Mouse (Mus musculus) ES-Bruce4 (cell line): Measurements from ENCODE around the gene Coro1a.

Experiments used
- EP300 ChIP-seq: IDR thresholded peaks from 2 replicates; pipeline ENCODE4 v1.6.1; 2011; ENCODE audit warnings: low read depth, low read length; ENCODE audit not compliant: insufficient read depth
- POLR2A ChIP-seq: IDR thresholded peaks from one replicate; pipeline ENCODE4 v1.8.1; 2011; ENCODE audit warnings: low read length; ENCODE audit not compliant: insufficient read depth

- TF ChIP-seq EP300 (no peak), POLR2A (no peak)
Observed at GRCm38 (mm10) chr7:126690737-126691136, 16.9 kb downstream of the Coro1a start.
